Mouse (Mus musculus): ENCODE results near the gene 4930469K13Rik. TPM values are rescaled to one million over a fixed set of nuclear protein-coding genes. Genes with fewer than 3 reads are reported as not detected.

Gene 4930469K13Rik
- total and polyA plus RNA-seq, 3 experiments = 0.23 to 0.29 TPM; not detected in 1

GRCm38 (mm10) chr11:34049125-34049379 lies 49.3 kb downstream of the 4930469K13Rik start (continued):
- no peak for TF ChIP-seq TAL1 (IDR thresholded peaks at IDR 0.05; ENCODE audit: low read length)
- no peak for TF ChIP-seq ZC3H11A (IDR thresholded peaks at IDR 0.05; ENCODE audit: low read depth, low read length)
- peak; percentile 71; the same call in 1 of the 2 replicates for TF ChIP-seq CHD1 (IDR thresholded peaks at IDR 0.05; ENCODE audit: low read depth, low read length)
- TF ChIP-seq USF2 (IDR thresholded peaks at IDR 0.05; ENCODE audit: borderline replicate concordance in 1 of 2, insufficient read depth in 1 of 2, low read depth in 1 of 2, low read length in 2 of 2) = no peak
- no peak for TF ChIP-seq GABPA (IDR thresholded peaks at IDR 0.05; ENCODE audit: low read depth, low read length)
- TF ChIP-seq ZNF384 (IDR thresholded peaks at IDR 0.05; ENCODE audit: low read depth, low read length) = no peak
- no peak for TF ChIP-seq NELFE (IDR thresholded peaks at IDR 0.05; ENCODE audit: low read depth, low read length)
- TF ChIP-seq CHD2 (IDR thresholded peaks at IDR 0.05; ENCODE audit: low read length) = no peak
- TF ChIP-seq MEF2A (IDR thresholded peaks at IDR 0.05; ENCODE audit: extremely low read depth, insufficient replicate concordance, low read depth, low read length, poor library complexity, severe bottlenecking) = no peak
- no peak for TF ChIP-seq POLR2A (IDR thresholded peaks at IDR 0.05; ENCODE audit: control insufficient read depth in 1 of 2, insufficient read depth in 1 of 2, low read depth in 1 of 2, low read length in 2 of 2, poor library complexity in 1 of 2)

- DNase-seq (ENCODE audit: low read depth, low spot score) = peak; percentile 83
- Histone ChIP-seq H3K9me3 (replicated peaks; ENCODE audit: insufficient read depth, low read length) (no peaks in the 10 kb centered on the region), H3K36me3 (ENCODE audit: control insufficient read depth in 1 of 2, insufficient read depth in 2 of 2, low read length in 2 of 2) (peaks cover 20 to 58% of the 10 kb centered on the region in 2 experiments), H3K4me1 (ENCODE audit: control insufficient read depth in 1 of 2, insufficient read depth in 2 of 2, low read length in 2 of 2) (peaks cover 36 to 48% of the 10 kb centered on the region in 2 experiments), H3K79me2 (ENCODE audit: control insufficient read depth, insufficient read depth, low read length, poor library complexity) (peaks cover 45% of the 10 kb centered on the region), H3K27me3 (ENCODE audit: control insufficient read depth in 1 of 2, insufficient read depth in 2 of 2, low read length in 2 of 2) (no peaks in the 10 kb centered on the region), H3K4me3 (ENCODE audit: control insufficient read depth in 1 of 2, insufficient read depth in 1 of 2, low read depth in 2 of 2, low read length in 2 of 2) (peak overlapping the region; percentile 84 to 87), H3K27ac (ENCODE audit: control insufficient read depth, low read depth, low read length) (peak overlapping the region; percentile 95), H3K9ac (ENCODE audit: control insufficient read depth, low read depth, low read length, poor library complexity, severe bottlenecking) (peak overlapping the region; percentile 85)
- TF ChIP-seq BHLHE40 (IDR thresholded peaks at IDR 0.05; ENCODE audit: borderline replicate concordance, low read depth, low read length) (peak; percentile 92), MAFK (IDR thresholded peaks at IDR 0.05; ENCODE audit: borderline replicate concordance, low read depth, low read length) (no peak), HCFC1 (IDR thresholded peaks at IDR 0.05; ENCODE audit: low read depth, low read length) (0 out of 2 replicates have a peak, but pooled peaks have one; percentile 35), MAX (IDR thresholded peaks at IDR 0.05; ENCODE audit: low read length) (peak; percentile 52; the same call in 1 of the 2 replicates), MXI1 (IDR thresholded peaks at IDR 0.05; ENCODE audit: low read depth, low read length) (peak; percentile 73), POLR2AphosphoS5 (IDR thresholded peaks at IDR 0.05; ENCODE audit: borderline replicate concordance, low read depth, low read length) (no peak), USF2 (IDR thresholded peaks at IDR 0.05; ENCODE audit: borderline replicate concordance in 1 of 2, insufficient read depth in 1 of 2, low read depth in 1 of 2, low read length in 2 of 2) (no peak), ETS1 (IDR thresholded peaks at IDR 0.05; ENCODE audit: low read depth, low read length) (peak; percentile 70; the same call in 1 of the 2 replicates), TBP (IDR thresholded peaks at IDR 0.05; ENCODE audit: low read depth, low read length) (peak; percentile 77), ELF1 (IDR thresholded peaks at IDR 0.05; ENCODE audit: low read depth, low read length) (no peak), POLR2AphosphoS2 (IDR thresholded peaks at IDR 0.05; ENCODE audit: low read length) (0 out of 2 replicates have a peak, but pooled peaks have one; percentile 39), UBTF (IDR thresholded peaks at IDR 0.05; ENCODE audit: borderline replicate concordance, insufficient read depth, low read depth, low read length) (no peak), ZKSCAN1 (IDR thresholded peaks at IDR 0.05; ENCODE audit: low read depth, low read length) (no peak), KAT2A (conservative IDR thresholded peaks at IDR 0.05; ENCODE audit: low read depth, low read length) (peak; percentile 8; the same call in 1 of the 2 replicates), NELFE (IDR thresholded peaks at IDR 0.05; ENCODE audit: low read depth, low read length) (peak; percentile 52), RCOR1 (IDR thresholded peaks at IDR 0.05; ENCODE audit: low read depth, low read length) (peak; percentile 58), CHD1 (IDR thresholded peaks at IDR 0.05; ENCODE audit: low read depth, low read length) (peak; percentile 90; the same call in 1 of the 2 replicates), NRF1 (IDR thresholded peaks at IDR 0.05; ENCODE audit: insufficient read depth, low read depth, low read length, poor library complexity, severe bottlenecking) (no peak), GATA1 (IDR thresholded peaks at IDR 0.05; ENCODE audit: low read depth, low read length) (peak; percentile 72; the same call in 1 of the 2 replicates), CTCF (IDR thresholded peaks at IDR 0.05 in 2 of 3, conservative IDR thresholded peaks at IDR 0.05 in 1 of 3; ENCODE audit: control insufficient read depth in 1 of 3, insufficient read depth in 1 of 3, low read depth in 2 of 3, low read length in 3 of 3, poor library complexity in 1 of 3, severe bottlenecking in 1 of 3) (no peak), SIN3A (IDR thresholded peaks at IDR 0.05; ENCODE audit: low read length) (peak; percentile 79), ZNF384 (IDR thresholded peaks at IDR 0.05; ENCODE audit: low read depth, low read length) (peak; percentile 97), CHD2 (IDR thresholded peaks at IDR 0.05; ENCODE audit: low read length) (no peak), MYC (IDR thresholded peaks at IDR 0.05; ENCODE audit: low read depth, low read length) (peak; percentile 55), TCF12 (IDR thresholded peaks at IDR 0.05; ENCODE audit: low read depth, low read length) (peak; percentile 58; the same call in 1 of the 2 replicates), ZC3H11A (IDR thresholded peaks at IDR 0.05; ENCODE audit: low read depth, low read length) (no peak), POLR2A (IDR thresholded peaks at IDR 0.05; ENCODE audit: control insufficient read depth in 1 of 2, insufficient read depth in 1 of 2, low read depth in 1 of 2, low read length in 2 of 2, poor library complexity in 1 of 2) (peak in 1 of 2 experiments; percentile 31; a peak in 1 of 4 replicates), EP300 (IDR thresholded peaks at IDR 0.05; ENCODE audit: low read depth in 1 of 2, low read length in 2 of 2) (peak; percentile 69 to 80)
These were observed 49.8 kb downstream of the 4930469K13Rik start for GRCm38 (mm10) chr11:34048375-34049124.

Measured in MEL (cell line).